Mouse (Mus musculus): ENCODE results near the gene Fosl1.

DNA sequence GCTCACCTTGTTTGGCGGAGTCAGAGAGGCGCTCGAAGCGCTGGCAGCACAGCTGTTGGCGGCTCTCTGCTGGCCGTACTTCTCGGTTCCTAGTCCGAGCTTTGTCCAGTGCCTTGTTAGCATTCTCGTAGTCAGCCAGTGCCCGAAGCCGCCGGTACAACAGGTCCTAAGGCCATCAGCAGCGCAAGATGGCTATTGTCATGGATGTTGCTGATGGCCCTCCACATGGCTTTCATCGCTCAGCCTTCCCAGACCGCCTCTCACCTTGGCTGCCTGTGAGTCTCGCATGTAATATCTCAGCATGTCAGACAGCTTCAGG lies 48.7 kb downstream of the Fosl1 start:
- TF ChIP-seq POLR2A (IDR thresholded peaks at IDR 0.05; ENCODE audit: borderline replicate concordance, low read depth, low read length): no peak
- TF ChIP-seq CTCF (IDR thresholded peaks at IDR 0.05; ENCODE audit: low read depth, low read length): no peak
